Mouse (Mus musculus): Measurements from ENCODE around the gene Olfr1048. TPM values are rescaled to one million over a fixed set of nuclear protein-coding genes. Genes with fewer than 3 reads are reported as not detected.

Olfr1048 gene
- not detected for polyA plus RNA-seq (2014; fragmentation: Illumina TruSeq; extraction: RNeasy Lipid Tissue Mini Kit (QIAGEN cat#74804); ENCODE audit: low read depth, low replicate concordance)

DNA sequence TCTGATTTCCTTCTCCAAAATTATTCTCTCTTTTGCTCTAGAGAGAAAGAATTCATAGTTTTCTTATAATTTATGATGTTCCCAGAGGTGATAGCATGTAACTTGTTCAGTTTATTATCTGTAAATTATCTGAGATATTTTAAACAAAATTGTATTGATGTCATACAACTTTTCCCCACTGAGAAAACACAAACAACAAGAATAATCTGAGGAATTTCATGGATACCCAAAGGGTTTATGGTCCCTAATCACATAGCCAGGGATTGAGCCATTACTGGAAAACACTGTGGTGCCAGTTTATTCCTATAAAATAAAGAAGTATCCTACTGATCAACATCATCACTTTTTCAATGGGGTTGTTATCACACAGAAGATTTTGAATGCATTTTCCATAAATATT lies at the start of gene Olfr1048:
Olfr1048 (minus strand) TSS at position 101 of the 400 bp plus-strand sequence.

DNA sequence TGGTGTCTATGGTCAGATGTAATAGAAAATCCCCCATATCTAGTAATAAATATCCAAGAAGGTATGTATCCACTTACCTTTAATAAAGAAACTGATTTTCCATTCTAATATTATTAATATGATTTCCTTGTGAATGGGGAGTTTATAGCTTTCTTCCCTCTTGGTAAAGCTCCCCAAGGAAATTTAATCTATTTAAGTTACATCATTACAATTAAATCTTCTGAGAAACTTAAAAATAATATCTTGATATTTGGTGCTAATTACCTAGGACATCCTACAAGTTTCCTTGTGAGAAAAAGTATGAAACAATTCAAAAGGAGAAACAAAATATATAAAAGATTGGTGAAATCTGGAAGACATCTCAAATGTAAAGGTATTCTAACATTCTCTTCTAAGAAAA lies 38.9 kb upstream of the Olfr1048 start, which contains the start of gene Olfr1051:
Olfr1051 (minus strand) TSS at position 101 of the 400 bp plus-strand sequence.

DNA sequence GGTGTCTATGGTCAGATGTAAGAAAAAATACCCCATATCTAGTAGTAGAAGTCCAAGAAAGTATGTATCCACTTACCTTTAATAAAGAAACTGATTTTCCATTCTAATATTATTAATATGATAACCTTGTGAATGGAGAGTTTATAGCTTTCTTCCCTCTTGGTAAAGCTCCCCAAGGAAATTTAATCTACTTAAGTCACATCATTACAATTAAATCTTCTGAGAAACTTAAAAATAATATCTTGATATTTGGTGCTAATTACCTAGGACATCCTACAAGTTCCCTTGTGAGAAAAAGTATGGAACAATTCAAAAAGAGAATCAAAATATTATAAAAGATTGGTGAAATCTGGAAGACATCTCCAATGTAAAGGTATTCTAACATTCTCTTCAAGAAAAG lies 18.1 kb upstream of the Olfr1048 start, which contains the start of gene Olfr1049:
Olfr1049 (minus strand) TSS at position 101 of the 400 bp plus-strand sequence.

DNA sequence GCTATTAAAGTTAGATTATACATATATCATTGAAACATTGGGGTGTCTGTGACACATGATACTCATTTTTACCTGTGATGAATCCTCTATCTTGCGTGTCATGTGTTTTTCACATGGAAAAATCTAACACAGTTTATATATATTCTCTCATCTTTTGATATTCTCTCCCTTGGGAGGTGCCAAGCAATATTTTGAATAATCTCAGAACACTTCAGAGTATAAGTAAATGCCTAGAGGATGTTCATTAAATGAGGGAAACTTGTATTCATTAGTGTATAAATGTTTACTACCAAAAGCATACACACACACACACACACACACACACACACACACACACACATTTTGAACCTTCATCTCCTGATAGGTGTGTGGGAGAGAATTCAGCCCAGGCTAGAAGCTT lies 8.8 kb downstream of the Olfr1048 start, which contains the start of gene Olfr1047:
Olfr1047 (minus strand) TSS at position 101 of the 400 bp plus-strand sequence.

DNA sequence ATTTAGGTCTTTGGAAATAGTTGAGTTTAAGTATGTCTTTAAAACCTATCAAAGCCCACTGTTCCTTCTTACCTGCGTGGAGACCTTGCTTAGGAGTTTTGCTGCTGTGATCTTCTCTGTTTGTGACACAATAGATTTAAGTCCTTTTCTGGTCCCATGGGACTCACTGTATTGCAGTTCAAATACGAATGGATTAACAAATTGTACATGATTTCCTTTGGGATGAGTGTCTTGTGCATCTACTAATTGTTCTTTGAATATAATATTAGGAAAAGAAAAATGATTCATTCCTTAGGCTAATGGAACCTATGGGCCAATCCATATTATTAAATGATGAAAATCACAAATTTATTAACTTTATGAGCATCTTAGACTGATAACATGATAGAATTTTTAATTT lies 20.9 kb downstream of the Olfr1048 start, which contains the start of gene Olfr1046:
Olfr1046 (minus strand) TSS at position 101 of the 400 bp plus-strand sequence.

DNA sequence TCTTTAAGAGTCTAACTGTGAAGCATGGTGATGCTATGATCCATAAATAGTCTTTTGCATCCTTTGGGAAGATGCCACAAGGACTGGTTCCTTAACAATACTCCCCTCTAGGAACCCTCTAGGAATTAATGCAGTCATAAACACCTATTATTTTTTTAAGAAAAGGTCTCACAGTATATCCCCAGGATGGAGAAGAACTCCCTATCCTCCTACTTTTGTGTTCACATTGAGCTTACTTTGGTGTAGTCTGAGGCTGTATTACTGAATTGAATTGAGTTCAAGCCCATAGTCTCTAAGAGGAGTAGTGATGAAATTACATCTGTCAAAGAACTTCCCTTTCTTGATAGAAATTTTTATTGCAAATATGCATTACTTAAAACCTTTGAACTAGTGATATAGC lies 37.2 kb downstream of the Olfr1048 start, which contains the start of gene Olfr1045:
Olfr1045 (minus strand) TSS at position 101 of the 400 bp plus-strand sequence.

DNA sequence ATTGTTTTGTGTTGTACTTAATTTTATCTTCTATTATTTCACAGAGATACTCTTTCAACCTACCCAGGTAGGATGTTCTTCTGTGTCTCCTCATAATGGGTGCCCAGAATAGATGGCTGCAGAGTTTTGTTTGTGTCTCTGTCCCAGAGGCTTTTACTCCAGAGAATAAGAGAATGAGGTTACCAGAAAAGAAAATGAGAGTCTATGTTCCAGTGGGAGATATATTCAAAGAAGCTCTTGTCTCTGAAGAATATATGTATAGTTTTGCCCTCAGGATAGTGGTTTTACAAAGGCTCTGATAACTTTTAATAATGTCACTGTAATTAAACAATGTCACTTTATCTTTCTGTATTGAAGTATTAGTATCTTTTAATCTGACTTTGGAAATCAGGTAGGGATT lies 54.5 kb downstream of the Olfr1048 start, which contains the start of gene Olfr52:
Olfr52 (minus strand) TSS at position 101 of the 400 bp plus-strand sequence.

Other genes starting within 250 kb of the Olfr1048 start
- not detected for gene Olfr1031, start 250.0 kb downstream of the Olfr1048 start, polyA plus RNA-seq (2014; fragmentation: Illumina TruSeq; extraction: RNeasy Lipid Tissue Mini Kit (QIAGEN cat#74804); ENCODE audit: low read depth, low replicate concordance)
- not detected for gene Olfr1032, start 234.7 kb downstream of the Olfr1048 start, polyA plus RNA-seq (2014; fragmentation: Illumina TruSeq; extraction: RNeasy Lipid Tissue Mini Kit (QIAGEN cat#74804); ENCODE audit: low read depth, low replicate concordance)
- 8.5 TPM for gene Olfr1033, start 219.7 kb downstream of the Olfr1048 start, polyA plus RNA-seq (2014; fragmentation: Illumina TruSeq; extraction: RNeasy Lipid Tissue Mini Kit (QIAGEN cat#74804); ENCODE audit: low read depth, low replicate concordance)
- 0.53 TPM for gene Olfr1034, start 194.4 kb downstream of the Olfr1048 start, polyA plus RNA-seq (2014; fragmentation: Illumina TruSeq; extraction: RNeasy Lipid Tissue Mini Kit (QIAGEN cat#74804); ENCODE audit: low read depth, low replicate concordance)
- gene Olfr1036, start 166.3 kb downstream of the Olfr1048 start, polyA plus RNA-seq (2014; fragmentation: Illumina TruSeq; extraction: RNeasy Lipid Tissue Mini Kit (QIAGEN cat#74804); ENCODE audit: low read depth, low replicate concordance): not detected
- not detected for gene Olfr1037, start 152.9 kb downstream of the Olfr1048 start, polyA plus RNA-seq (2014; fragmentation: Illumina TruSeq; extraction: RNeasy Lipid Tissue Mini Kit (QIAGEN cat#74804); ENCODE audit: low read depth, low replicate concordance)
- not detected for gene Olfr1039, start 104.4 kb downstream of the Olfr1048 start, polyA plus RNA-seq (2014; fragmentation: Illumina TruSeq; extraction: RNeasy Lipid Tissue Mini Kit (QIAGEN cat#74804); ENCODE audit: low read depth, low replicate concordance)
- not detected for gene Olfr1040, start 93.6 kb downstream of the Olfr1048 start, polyA plus RNA-seq (2014; fragmentation: Illumina TruSeq; extraction: RNeasy Lipid Tissue Mini Kit (QIAGEN cat#74804); ENCODE audit: low read depth, low replicate concordance)
- gene Olfr1042, start 78.5 kb downstream of the Olfr1048 start, polyA plus RNA-seq (2014; fragmentation: Illumina TruSeq; extraction: RNeasy Lipid Tissue Mini Kit (QIAGEN cat#74804); ENCODE audit: low read depth, low replicate concordance): not detected
- not detected for gene Olfr1043, start 72.8 kb downstream of the Olfr1048 start, polyA plus RNA-seq (2014; fragmentation: Illumina TruSeq; extraction: RNeasy Lipid Tissue Mini Kit (QIAGEN cat#74804); ENCODE audit: low read depth, low replicate concordance)
- gene Olfr1044, start 62.5 kb downstream of the Olfr1048 start, polyA plus RNA-seq (2014; fragmentation: Illumina TruSeq; extraction: RNeasy Lipid Tissue Mini Kit (QIAGEN cat#74804); ENCODE audit: low read depth, low replicate concordance): not detected
- not detected for gene Olfr52, start 54.6 kb downstream of the Olfr1048 start, polyA plus RNA-seq (2014; fragmentation: Illumina TruSeq; extraction: RNeasy Lipid Tissue Mini Kit (QIAGEN cat#74804); ENCODE audit: low read depth, low replicate concordance)
- not detected for gene Olfr1045, start 37.3 kb downstream of the Olfr1048 start, polyA plus RNA-seq (2014; fragmentation: Illumina TruSeq; extraction: RNeasy Lipid Tissue Mini Kit (QIAGEN cat#74804); ENCODE audit: low read depth, low replicate concordance)
- not detected for gene Olfr1046, start 21.0 kb downstream of the Olfr1048 start, polyA plus RNA-seq (2014; fragmentation: Illumina TruSeq; extraction: RNeasy Lipid Tissue Mini Kit (QIAGEN cat#74804); ENCODE audit: low read depth, low replicate concordance)
- not detected for gene Olfr1047, start 8.9 kb downstream of the Olfr1048 start, polyA plus RNA-seq (2014; fragmentation: Illumina TruSeq; extraction: RNeasy Lipid Tissue Mini Kit (QIAGEN cat#74804); ENCODE audit: low read depth, low replicate concordance)
- gene Olfr1049, start 18.0 kb upstream of the Olfr1048 start, polyA plus RNA-seq (2014; fragmentation: Illumina TruSeq; extraction: RNeasy Lipid Tissue Mini Kit (QIAGEN cat#74804); ENCODE audit: low read depth, low replicate concordance): not detected
- not detected for gene Olfr1051, start 38.8 kb upstream of the Olfr1048 start, polyA plus RNA-seq (2014; fragmentation: Illumina TruSeq; extraction: RNeasy Lipid Tissue Mini Kit (QIAGEN cat#74804); ENCODE audit: low read depth, low replicate concordance)
- not detected for gene Olfr1052, start 52.2 kb upstream of the Olfr1048 start, polyA plus RNA-seq (2014; fragmentation: Illumina TruSeq; extraction: RNeasy Lipid Tissue Mini Kit (QIAGEN cat#74804); ENCODE audit: low read depth, low replicate concordance)
- not detected for gene Olfr1053, start 75.0 kb upstream of the Olfr1048 start, polyA plus RNA-seq (2014; fragmentation: Illumina TruSeq; extraction: RNeasy Lipid Tissue Mini Kit (QIAGEN cat#74804); ENCODE audit: low read depth, low replicate concordance)
- gene Olfr1054, start 95.1 kb upstream of the Olfr1048 start, polyA plus RNA-seq (2014; fragmentation: Illumina TruSeq; extraction: RNeasy Lipid Tissue Mini Kit (QIAGEN cat#74804); ENCODE audit: low read depth, low replicate concordance): not detected
- gene Olfr1055, start 110.0 kb upstream of the Olfr1048 start, polyA plus RNA-seq (2014; fragmentation: Illumina TruSeq; extraction: RNeasy Lipid Tissue Mini Kit (QIAGEN cat#74804); ENCODE audit: low read depth, low replicate concordance): not detected
- not detected for gene Olfr1056, start 122.2 kb upstream of the Olfr1048 start, polyA plus RNA-seq (2014; fragmentation: Illumina TruSeq; extraction: RNeasy Lipid Tissue Mini Kit (QIAGEN cat#74804); ENCODE audit: low read depth, low replicate concordance)
- not detected for gene Olfr1057, start 138.1 kb upstream of the Olfr1048 start, polyA plus RNA-seq (2014; fragmentation: Illumina TruSeq; extraction: RNeasy Lipid Tissue Mini Kit (QIAGEN cat#74804); ENCODE audit: low read depth, low replicate concordance)
- not detected for gene Olfr1058, start 148.3 kb upstream of the Olfr1048 start, polyA plus RNA-seq (2014; fragmentation: Illumina TruSeq; extraction: RNeasy Lipid Tissue Mini Kit (QIAGEN cat#74804); ENCODE audit: low read depth, low replicate concordance)
- not detected for gene Olfr1061, start 173.8 kb upstream of the Olfr1048 start, polyA plus RNA-seq (2014; fragmentation: Illumina TruSeq; extraction: RNeasy Lipid Tissue Mini Kit (QIAGEN cat#74804); ENCODE audit: low read depth, low replicate concordance)
- not detected for gene Olfr1062, start 186.5 kb upstream of the Olfr1048 start, polyA plus RNA-seq (2014; fragmentation: Illumina TruSeq; extraction: RNeasy Lipid Tissue Mini Kit (QIAGEN cat#74804); ENCODE audit: low read depth, low replicate concordance)
- gene Olfr1065, start 210.3 kb upstream of the Olfr1048 start, polyA plus RNA-seq (2014; fragmentation: Illumina TruSeq; extraction: RNeasy Lipid Tissue Mini Kit (QIAGEN cat#74804); ENCODE audit: low read depth, low replicate concordance): not detected
- gene Olfr1066, start 216.0 kb upstream of the Olfr1048 start, polyA plus RNA-seq (2014; fragmentation: Illumina TruSeq; extraction: RNeasy Lipid Tissue Mini Kit (QIAGEN cat#74804); ENCODE audit: low read depth, low replicate concordance): not detected
- not detected for gene Olfr228, start 247.1 kb upstream of the Olfr1048 start, polyA plus RNA-seq (2014; fragmentation: Illumina TruSeq; extraction: RNeasy Lipid Tissue Mini Kit (QIAGEN cat#74804); ENCODE audit: low read depth, low replicate concordance)

Measured in adipose tissue, adult 10 weeks (tissue).